Mouse (Mus musculus): ENCODE measurements around the gene Olfr1263. TPM values are rescaled to one million over a fixed set of nuclear protein-coding genes. Genes with fewer than 3 reads are reported as not detected.

The Olfr1263 gene
- not detected in 2 replicates for polyA plus RNA-seq (2015; fragmentation: Nextera tagmentation; extraction: Ambion mirVana)

DNA sequence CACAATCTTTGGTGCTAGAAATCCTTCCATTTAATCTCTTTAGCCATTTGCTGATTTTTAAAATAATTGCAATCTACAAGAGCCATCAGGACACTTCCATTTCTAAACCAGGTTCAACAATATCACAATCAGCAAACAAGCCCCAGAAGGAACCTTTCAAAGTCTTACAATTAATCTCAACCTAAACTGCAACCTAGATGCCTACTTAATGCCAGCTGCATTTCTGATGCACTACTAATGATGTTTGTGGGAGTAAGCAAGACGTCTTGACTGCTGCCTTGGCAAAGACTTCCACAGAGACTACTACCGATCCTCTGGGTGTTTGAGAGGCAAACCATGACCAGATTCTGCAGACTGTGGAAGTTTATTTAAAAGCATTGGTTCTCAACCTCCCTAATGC lies at the start of gene Olfr1263:
TSS of gene Olfr1263 (plus strand) at position 301 of the 400 bp plus-strand sequence.
- no peaks in the 10 kb centered on the region for H3K36me3 ChIP-seq
- H3K4me2 ChIP-seq (replicated peaks) = no peak within 1 kb of the TSS
- no peaks in the 10 kb centered on the region for H3K27me3 ChIP-seq
- no peak within 1 kb of the TSS for H3K9ac ChIP-seq (replicated peaks)
- no peak within 1 kb of the TSS for H3K27ac ChIP-seq
- no peak within 1 kb of the TSS for H3K4me3 ChIP-seq (replicated peaks)
- 81% methylated on average over 2 of the region's 2 CpGs for WGBS
- H3K4me1 ChIP-seq (replicated peaks) = no peaks in the 10 kb centered on the region
- no peaks in the 10 kb centered on the region for H3K9me3 ChIP-seq
- ATAC-seq = no peak

DNA sequence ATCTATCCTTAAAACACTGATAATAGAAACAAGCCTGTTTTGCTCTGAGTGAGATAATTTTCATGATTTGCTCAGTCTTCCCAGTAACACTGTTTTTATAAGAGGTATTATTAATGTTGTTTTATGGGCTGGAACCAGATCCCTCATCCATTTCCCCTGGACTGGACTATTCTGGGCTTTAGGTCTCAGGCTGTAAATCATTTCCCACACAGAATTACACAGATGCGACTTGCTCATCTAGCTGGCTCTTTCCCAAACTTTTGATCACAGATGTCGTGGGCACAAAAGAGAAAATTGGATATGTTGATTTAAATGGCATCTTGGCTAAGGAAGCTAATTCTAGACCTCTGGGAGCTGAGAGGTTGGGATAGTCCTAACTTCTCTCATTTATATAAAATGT lies 37.7 kb upstream of the Olfr1263 start, which contains the start of gene Olfr1260:
TSS of gene Olfr1260 (plus strand) at position 157 of the 400 bp plus-strand sequence.
- no peak within 1 kb of the TSS for H3K4me2 ChIP-seq (replicated peaks)
- H3K36me3 ChIP-seq = no peaks in the 10 kb centered on the region
- no peak within 1 kb of the TSS for H3K27ac ChIP-seq
- no peak within 1 kb of the TSS for H3K4me3 ChIP-seq (replicated peaks)
- no peaks in the 10 kb centered on the region for H3K27me3 ChIP-seq
- H3K4me1 ChIP-seq (replicated peaks) = no peaks in the 10 kb centered on the region
- 78% methylated on average over 2 of the region's 2 CpGs for WGBS
- no peaks in the 10 kb centered on the region for H3K9me3 ChIP-seq
- ATAC-seq = no peak
- H3K9ac ChIP-seq (replicated peaks) = no peak within 1 kb of the TSS

- Histone ChIP-seq H3K4me1 (replicated peaks) (no peaks in the 10 kb centered on the region), H3K27me3 (no peaks in the 10 kb centered on the region), H3K27ac (no peak overlapping the region), H3K9me3 (no peaks in the 10 kb centered on the region), H3K36me3 (no peaks in the 10 kb centered on the region), H3K4me2 (replicated peaks) (no peak overlapping the region), H3K4me3 (replicated peaks) (no peak overlapping the region), H3K9ac (replicated peaks) (no peak overlapping the region)
- 89% methylated on average over 2 of the region's 2 CpGs for WGBS
- no peak for ATAC-seq
Observed at GRCm38 (mm10) chr2:89977709-89978108, 34.2 kb upstream of the Olfr1263 start.

- H3K4me3 ChIP-seq (replicated peaks) = no peak within 1 kb of the TSS
- H3K27me3 ChIP-seq = no peaks in the 10 kb centered on the region
- no peaks in the 10 kb centered on the region for H3K4me1 ChIP-seq (replicated peaks)
- H3K9me3 ChIP-seq = no peaks in the 10 kb centered on the region
- H3K4me2 ChIP-seq (replicated peaks) = no peak within 1 kb of the TSS
- ATAC-seq = no peak
- H3K9ac ChIP-seq (replicated peaks) = no peak within 1 kb of the TSS
- no peak within 1 kb of the TSS for H3K27ac ChIP-seq
- H3K36me3 ChIP-seq = no peaks in the 10 kb centered on the region
Observed at GRCm38 (mm10) chr2:89990921-89991320, 21.0 kb upstream of the Olfr1263 start, which contains the start of gene Olfr1261. Olfr1261 (plus strand) TSS chr2:89991221.

DNA sequence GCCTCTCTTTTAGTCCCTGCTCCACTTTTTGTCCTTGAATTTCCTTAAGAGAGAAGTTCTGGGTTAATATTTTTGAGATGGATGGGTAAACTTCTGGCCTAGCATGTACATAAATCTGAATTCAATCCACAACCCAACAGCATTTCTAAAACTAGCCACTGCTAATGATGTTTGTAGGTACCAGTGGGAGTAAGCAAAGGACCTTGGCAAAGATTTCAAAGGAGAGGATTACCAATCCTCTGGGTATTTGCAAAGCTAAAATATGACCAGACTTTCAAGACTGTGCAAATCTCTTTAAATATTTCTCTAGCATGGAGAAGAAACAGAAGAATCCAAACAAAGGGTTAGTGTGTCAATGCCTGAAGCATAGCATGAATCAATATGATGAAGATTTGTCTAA lies 12.1 kb upstream of the Olfr1263 start, which contains the start of gene Olfr1262:
TSS of gene Olfr1262 (plus strand) at position 301 of the 400 bp plus-strand sequence.
- Histone ChIP-seq H3K4me1 (replicated peaks) (no peaks in the 10 kb centered on the region), H3K27ac (no peak within 1 kb of the TSS), H3K27me3 (no peaks in the 10 kb centered on the region), H3K4me2 (replicated peaks) (no peak within 1 kb of the TSS), H3K9ac (replicated peaks) (no peak within 1 kb of the TSS), H3K36me3 (no peaks in the 10 kb centered on the region), H3K4me3 (replicated peaks) (no peak within 1 kb of the TSS), H3K9me3 (no peaks in the 10 kb centered on the region)
- ATAC-seq = no peak

GRCm38 (mm10) chr2:90025477-90025876 lies 13.5 kb downstream of the Olfr1263 start, which contains the start of gene Olfr1264:
Olfr1264 (minus strand) TSS chr2:90025577.
- Histone ChIP-seq H3K27ac (no peak within 1 kb of the TSS), H3K4me1 (replicated peaks) (no peaks in the 10 kb centered on the region), H3K27me3 (no peaks in the 10 kb centered on the region), H3K4me2 (replicated peaks) (no peak within 1 kb of the TSS), H3K4me3 (replicated peaks) (no peak within 1 kb of the TSS), H3K9ac (replicated peaks) (no peak within 1 kb of the TSS), H3K36me3 (no peaks in the 10 kb centered on the region), H3K9me3 (no peaks in the 10 kb centered on the region)
- no peak for ATAC-seq
- WGBS = 71% methylated on average over 2 of the region's 2 CpGs

DNA sequence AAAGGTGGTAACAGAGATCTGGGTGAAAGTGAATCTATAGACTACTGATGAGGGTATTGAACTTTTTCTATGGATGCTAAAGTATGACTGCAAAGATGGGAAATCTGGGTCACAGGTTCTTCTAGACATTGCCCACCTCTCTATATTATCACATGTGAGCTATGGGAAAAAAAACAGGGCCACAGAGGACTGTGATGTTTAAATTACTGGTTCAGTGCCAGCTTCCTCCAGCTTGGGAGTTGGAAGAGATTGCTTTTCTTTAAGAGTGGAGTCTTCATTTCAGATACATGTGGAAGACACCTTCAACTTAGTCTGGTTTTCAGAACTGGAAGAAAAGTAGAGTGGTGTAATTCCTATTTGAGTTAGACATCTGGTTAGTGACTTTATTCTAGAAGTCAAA lies 23.1 kb downstream of the Olfr1263 start, which contains the start of gene Olfr1265:
TSS of gene Olfr1265 (plus strand) at position 301 of the 400 bp plus-strand sequence.
- no peaks in the 10 kb centered on the region for H3K36me3 ChIP-seq
- no peak within 1 kb of the TSS for H3K27ac ChIP-seq
- ATAC-seq = no peak
- H3K4me3 ChIP-seq (replicated peaks) = no peak within 1 kb of the TSS
- H3K4me1 ChIP-seq (replicated peaks) = no peaks in the 10 kb centered on the region
- no peak within 1 kb of the TSS for H3K9ac ChIP-seq (replicated peaks)
- H3K4me2 ChIP-seq (replicated peaks) = no peak within 1 kb of the TSS
- no peaks in the 10 kb centered on the region for H3K27me3 ChIP-seq
- H3K9me3 ChIP-seq = no peaks in the 10 kb centered on the region

GRCm38 (mm10) chr2:90063494-90063893 lies 51.6 kb downstream of the Olfr1263 start, which contains the start of gene Olfr140:
Olfr140 (minus strand) TSS chr2:90063594.
- Histone ChIP-seq H3K27me3 (no peaks in the 10 kb centered on the region), H3K9ac (replicated peaks) (no peak within 1 kb of the TSS), H3K4me3 (replicated peaks) (no peak within 1 kb of the TSS), H3K27ac (no peak within 1 kb of the TSS), H3K4me1 (replicated peaks) (no peaks in the 10 kb centered on the region), H3K4me2 (replicated peaks) (no peak within 1 kb of the TSS), H3K9me3 (no peaks in the 10 kb centered on the region; the same call in 1 of the 2 replicates), H3K36me3 (no peaks in the 10 kb centered on the region)
- ATAC-seq = no peak

Other genes with a start within 250 kb of the Olfr1263 start
- not detected in 2 replicates for gene Olfr1254, start 218.5 kb upstream of the Olfr1263 start, polyA plus RNA-seq (2015; fragmentation: Nextera tagmentation; extraction: Ambion mirVana)
- not detected in 2 replicates for gene Olfr1255, start 200.1 kb upstream of the Olfr1263 start, polyA plus RNA-seq (2015; fragmentation: Nextera tagmentation; extraction: Ambion mirVana)
- gene Olfr1256, start 170.6 kb upstream of the Olfr1263 start, polyA plus RNA-seq (2015; fragmentation: Nextera tagmentation; extraction: Ambion mirVana) = 0.03 and 0.13 TPM in 2 replicates
- not detected in 2 replicates for gene Olfr48, start 163.9 kb upstream of the Olfr1263 start, polyA plus RNA-seq (2015; fragmentation: Nextera tagmentation; extraction: Ambion mirVana)
- gene Olfr1257, start 133.7 kb upstream of the Olfr1263 start, polyA plus RNA-seq (2015; fragmentation: Nextera tagmentation; extraction: Ambion mirVana) = not detected in 2 replicates
- gene Olfr1258, start 84.8 kb upstream of the Olfr1263 start, polyA plus RNA-seq (2015; fragmentation: Nextera tagmentation; extraction: Ambion mirVana) = not detected in 2 replicates
- gene Olfr1259, start 63.5 kb upstream of the Olfr1263 start, polyA plus RNA-seq (2015; fragmentation: Nextera tagmentation; extraction: Ambion mirVana) = not detected in 2 replicates
- not detected in 2 replicates for gene Olfr1260, start 37.8 kb upstream of the Olfr1263 start, polyA plus RNA-seq (2015; fragmentation: Nextera tagmentation; extraction: Ambion mirVana)
- not detected in 2 replicates for gene Olfr1261, start 20.9 kb upstream of the Olfr1263 start, polyA plus RNA-seq (2015; fragmentation: Nextera tagmentation; extraction: Ambion mirVana)
- not detected in 2 replicates for gene Olfr1262, start 12.0 kb upstream of the Olfr1263 start, polyA plus RNA-seq (2015; fragmentation: Nextera tagmentation; extraction: Ambion mirVana)
- gene Olfr1264, start 13.4 kb downstream of the Olfr1263 start, polyA plus RNA-seq (2015; fragmentation: Nextera tagmentation; extraction: Ambion mirVana) = not detected in 2 replicates
- not detected in 2 replicates for gene Olfr1265, start 23.2 kb downstream of the Olfr1263 start, polyA plus RNA-seq (2015; fragmentation: Nextera tagmentation; extraction: Ambion mirVana)
- gene Olfr140, start 51.5 kb downstream of the Olfr1263 start, polyA plus RNA-seq (2015; fragmentation: Nextera tagmentation; extraction: Ambion mirVana) = not detected in 2 replicates
- gene Olfr1269, start 109.3 kb downstream of the Olfr1263 start, polyA plus RNA-seq (2015; fragmentation: Nextera tagmentation; extraction: Ambion mirVana) = not detected in 2 replicates
- not detected in 2 replicates for gene Olfr32, start 130.2 kb downstream of the Olfr1263 start, polyA plus RNA-seq (2015; fragmentation: Nextera tagmentation; extraction: Ambion mirVana)
- not detected in 2 replicates for gene Olfr1270, start 141.0 kb downstream of the Olfr1263 start, polyA plus RNA-seq (2015; fragmentation: Nextera tagmentation; extraction: Ambion mirVana)
- not detected in 2 replicates for gene Olfr1506, start 212.4 kb downstream of the Olfr1263 start, polyA plus RNA-seq (2015; fragmentation: Nextera tagmentation; extraction: Ambion mirVana)
- gene Olfr142, start 245.5 kb downstream of the Olfr1263 start, polyA plus RNA-seq (2015; fragmentation: Nextera tagmentation; extraction: Ambion mirVana) = not detected in 2 replicates